Mouse (Mus musculus) G1E (cell line): Measurements from ENCODE around the gene Ulk4.

Source experiments
- CTCF ChIP-seq: IDR thresholded peaks from 2 replicates; pipeline ENCODE4 v1.5.1; 2012; ENCODE audit warnings: low read depth, low read length, inconsistent platforms, mixed read lengths
- GATA1 ChIP-seq: IDR thresholded peaks from 2 replicates; pipeline ENCODE4 v1.6.1; 2012; ENCODE audit warnings: borderline replicate concordance, low read length, inconsistent platforms, mixed read lengths
- GATA2 ChIP-seq: IDR thresholded peaks from 2 replicates; pipeline ENCODE4 v1.6.1; 2012; ENCODE audit warnings: low read depth, low read length, inconsistent platforms, borderline replicate concordance
- POLR2AphosphoS5 ChIP-seq: IDR thresholded peaks from 2 replicates; pipeline ENCODE4 v1.6.1; 2012; ENCODE audit warnings: low read depth, low read length, inconsistent platforms; ENCODE audit not compliant: insufficient replicate concordance
- TAL1 ChIP-seq: conservative IDR thresholded peaks from 2 replicates; pipeline ENCODE4 v1.6.1; 2012; ENCODE audit warnings: low read depth, low read length, inconsistent platforms, mixed read lengths

DNA sequence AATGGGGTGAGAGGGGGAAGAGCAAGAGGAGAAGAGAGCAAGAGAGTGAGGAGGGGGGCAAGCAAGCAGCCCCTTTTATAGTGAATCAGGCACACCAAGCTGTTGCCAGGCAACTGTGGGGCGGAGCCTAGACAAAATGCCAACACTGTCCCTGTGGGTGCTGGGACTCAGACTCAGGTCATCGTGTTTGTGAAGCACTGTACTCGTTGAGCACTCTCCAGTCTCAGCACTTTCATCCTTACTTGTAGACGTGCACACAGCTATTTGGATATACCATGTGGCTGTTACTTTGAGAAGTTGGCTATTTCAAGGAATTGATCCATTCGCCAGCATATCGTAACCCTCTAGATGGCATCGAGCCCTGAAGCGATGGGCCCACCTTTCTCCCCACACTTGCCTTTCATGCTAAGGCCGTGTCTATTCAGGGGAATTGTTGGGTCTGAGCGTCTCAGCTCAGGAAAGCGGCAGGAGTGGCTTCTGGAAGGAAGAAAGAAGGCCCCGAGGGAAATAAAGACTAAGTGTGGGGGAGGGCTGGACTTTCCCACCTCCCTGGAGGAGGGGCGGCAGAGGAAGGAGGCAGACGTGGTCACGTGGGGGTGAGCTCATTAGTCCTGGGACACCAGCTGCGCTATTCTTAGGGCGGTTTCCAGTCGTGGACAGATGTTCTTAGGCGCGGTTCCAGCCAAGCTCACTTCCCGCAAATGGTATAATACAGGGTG, 36.8 kb upstream of the Ulk4 start:
- TF ChIP-seq CTCF, result no peak
- no peak for TF ChIP-seq GATA1
- TF ChIP-seq GATA2, result no peak
- no peak for TF ChIP-seq POLR2AphosphoS5
- no peak for TF ChIP-seq TAL1
